Mouse (Mus musculus) layer of hippocampus, postnatal 14 days (tissue): Measurements from ENCODE around the gene Psmf1. TPM values are rescaled to one million over a fixed set of nuclear protein-coding genes. Genes with fewer than 3 reads are reported as not detected.

Experiments
- DNase-seq, 2 experiments: peaks; one replicate each; pipeline ENCODE4 v3.0.0; 2021 to 2022; ENCODE audit warnings: low spot score in 2 of 2, mixed read lengths in 1 of 2
- long read RNA-seq, 2 experiments: library from polyadenylated mRNA; stranded (forward); transcript quantifications; one replicate each; pipeline ENCODE4 v2.0.0; 2021
- total RNA-seq, 2 experiments: library from RNA; stranded (reverse); gene quantifications; 2 replicates each; pipeline ENCODE4 v1.2.3; 2021

Gene Psmf1
- 10 to 100 TPM; 38.2 to 38.5 TPM for total RNA-seq
- long read RNA-seq, experiment 1, transcript Psmf1-201 (7 exons, 3,809 nt) = major isoform, 30 of 41 reads
- long read RNA-seq, experiment 1, transcript Psmf1-206 (5 exons, 3,306 nt) = minor isoform, 7 of 41 reads
- long read RNA-seq, experiment 1, partial matches to known transcripts = 1 of 41 reads
- long read RNA-seq, experiment 1, other reads (novel, unspliced or antisense) = 3 of 41 reads
- long read RNA-seq, experiment 2, transcript Psmf1-206 (5 exons, 3,306 nt) = minor isoform, 8 of 62 reads
- long read RNA-seq, experiment 2, transcript Psmf1-201 (7 exons, 3,809 nt) = major isoform, 49 of 62 reads
- long read RNA-seq, experiment 2, partial matches to known transcripts = 1 of 62 reads
- long read RNA-seq, experiment 2, other reads (novel, unspliced or antisense) = 4 of 62 reads

- DNase-seq = no peak
Observed at GRCm38 (mm10) chr2:151743845-151744244, at the start of gene Psmf1. Gene Psmf1, minus strand, starts transcription at chr2:151744186.

- no peak for DNase-seq
Observed at GRCm38 (mm10) chr2:151791156-151791555, 47.2 kb upstream of the Psmf1 start.

GRCm38 (mm10) chr2:151790169-151790568 lies 46.2 kb upstream of the Psmf1 start:
- no peak for DNase-seq

- no peak for DNase-seq
Observed at GRCm38 (mm10) chr2:151788221-151788977, 44.4 kb upstream of the Psmf1 start.

- no peak for DNase-seq
Observed at GRCm38 (mm10) chr2:151783493-151783892, 39.5 kb upstream of the Psmf1 start.

GRCm38 (mm10) chr2:151777366-151777765 lies 33.4 kb upstream of the Psmf1 start:
- no peak for DNase-seq

GRCm38 (mm10) chr2:151773476-151773875 lies 29.5 kb upstream of the Psmf1 start:
- peak; percentile 45 to 64 for DNase-seq

GRCm38 (mm10) chr2:151772169-151772568 lies 28.2 kb upstream of the Psmf1 start:
- no peak for DNase-seq

- no peak for DNase-seq
Observed at GRCm38 (mm10) chr2:151764557-151764956, 20.6 kb upstream of the Psmf1 start.

GRCm38 (mm10) chr2:151758806-151759353 lies 14.9 kb upstream of the Psmf1 start:
- DNase-seq = no peak

GRCm38 (mm10) chr2:151757451-151757850 lies 13.5 kb upstream of the Psmf1 start:
- DNase-seq = no peak

- no peak for DNase-seq
Observed at GRCm38 (mm10) chr2:151756277-151757061, 12.5 kb upstream of the Psmf1 start.

GRCm38 (mm10) chr2:151751330-151751729 lies 7.3 kb upstream of the Psmf1 start:
- DNase-seq = no peak

- DNase-seq = peak; percentile 73 to 77
Observed at GRCm38 (mm10) chr2:151747847-151748705, 4.1 kb upstream of the Psmf1 start.

- no peak for DNase-seq
Observed at GRCm38 (mm10) chr2:151742850-151743679, 921 bp downstream of the Psmf1 start.

- no peak for DNase-seq
Observed at GRCm38 (mm10) chr2:151742084-151742483, 1.9 kb downstream of the Psmf1 start.

- DNase-seq = peak; percentile 91 to 93
Observed at GRCm38 (mm10) chr2:151740741-151741526, 3.1 kb downstream of the Psmf1 start.

GRCm38 (mm10) chr2:151739505-151739904 lies 4.5 kb downstream of the Psmf1 start:
- DNase-seq = no peak

GRCm38 (mm10) chr2:151739081-151739480 lies 4.9 kb downstream of the Psmf1 start:
- DNase-seq = no peak
